Mouse (Mus musculus): ENCODE measurements at regions not wholly inside any gene's neighbourhood (a gene's known extent, or its start where the extent isn't known, plus 50 kb on each side); places are given as distances from the start of the nearest gene placed in this dataset.

GRCm38 (mm10) chr4:83986951-83987822 lies 461.8 kb downstream of the Ccdc171 start:
- no peak for DNase-seq

GRCm38 (mm10) chr4:83987846-83988245 lies 462.5 kb downstream of the Ccdc171 start:
- DNase-seq = peak; percentile 40

- DNase-seq = no peak
Observed at GRCm38 (mm10) chr4:83988314-83988713, 463.0 kb downstream of the Ccdc171 start.

- DNase-seq = peak; percentile 39
Observed at GRCm38 (mm10) chr4:83990126-83990989, 465.0 kb downstream of the Ccdc171 start.

GRCm38 (mm10) chr4:83991195-83991594 lies 465.9 kb downstream of the Ccdc171 start:
- DNase-seq = no peak

GRCm38 (mm10) chr4:83997079-83997478 lies 471.7 kb downstream of the Ccdc171 start:
- no peak for DNase-seq

GRCm38 (mm10) chr4:84001645-84002044 lies 476.3 kb downstream of the Ccdc171 start:
- no peak for DNase-seq

GRCm38 (mm10) chr4:84004055-84004778 lies 478.9 kb downstream of the Ccdc171 start:
- peak; percentile 43 for DNase-seq

- DNase-seq = no peak
Observed at GRCm38 (mm10) chr4:84004786-84005382, 479.5 kb downstream of the Ccdc171 start.

- DNase-seq = no peak
Observed at GRCm38 (mm10) chr4:84011941-84012340, 486.6 kb downstream of the Ccdc171 start.

GRCm38 (mm10) chr4:84015139-84015538 lies 489.8 kb downstream of the Ccdc171 start:
- no peak for DNase-seq

- no peak for DNase-seq
Observed at GRCm38 (mm10) chr4:84015552-84016169, 490.3 kb downstream of the Ccdc171 start.

GRCm38 (mm10) chr4:84018135-84018534 lies 492.8 kb downstream of the Ccdc171 start:
- DNase-seq = no peak

- DNase-seq = no peak
Observed at GRCm38 (mm10) chr4:84018774-84019173, 493.4 kb downstream of the Ccdc171 start.

GRCm38 (mm10) chr4:84019500-84020255 lies 494.3 kb downstream of the Ccdc171 start:
- no peak for DNase-seq

- no peak for DNase-seq
Observed at GRCm38 (mm10) chr4:84020692-84021091, 495.3 kb downstream of the Ccdc171 start.

- no peak for DNase-seq
Observed at GRCm38 (mm10) chr4:84022323-84022722, 497.0 kb downstream of the Ccdc171 start.

- peak; percentile 13 for DNase-seq
Observed at GRCm38 (mm10) chr4:84026144-84026543, 500.8 kb downstream of the Ccdc171 start.

GRCm38 (mm10) chr4:84028120-84028519 lies 502.8 kb downstream of the Ccdc171 start:
- peak; percentile 14 for DNase-seq

GRCm38 (mm10) chr4:84030916-84031315 lies 505.6 kb downstream of the Ccdc171 start:
- DNase-seq = no peak

GRCm38 (mm10) chr4:84032505-84032904 lies 507.2 kb downstream of the Ccdc171 start:
- DNase-seq = peak; percentile 29

Measured in embryo, embryonic 11 days (tissue).